Mouse (Mus musculus) ES-Bruce4 (cell line): Measurements from ENCODE around the gene Fam135a. TPM values are rescaled to one million over a fixed set of nuclear protein-coding genes. Genes with fewer than 3 reads are reported as not detected.

Experiments
- H3K27ac ChIP-seq: 2 replicates; pipeline ENCODE4 v1.5.1; 2012; ENCODE audit warnings: low read length, inconsistent platforms; ENCODE audit not compliant: insufficient read depth
- H3K27me3 ChIP-seq: 2 replicates; pipeline ENCODE4 v1.6.1; 2012; ENCODE audit warnings: mild to moderate bottlenecking, low read length, inconsistent platforms; ENCODE audit not compliant: control insufficient read depth, poor library complexity, insufficient read depth, severe bottlenecking
- H3K36me3 ChIP-seq: 2 replicates; pipeline ENCODE4 v1.6.1; 2012; ENCODE audit warnings: inconsistent platforms, mild to moderate bottlenecking, low read length, moderate library complexity; ENCODE audit not compliant: control insufficient read depth, poor library complexity, insufficient read depth, severe bottlenecking
- H3K4me1 ChIP-seq: one replicate; pipeline ENCODE4 v1.8.1; 2011; ENCODE audit warnings: low read length; ENCODE audit not compliant: control insufficient read depth, insufficient read depth
- H3K4me3 ChIP-seq: 2 replicates; pipeline ENCODE4 v1.5.1; 2011; ENCODE audit warnings: low read depth, mild to moderate bottlenecking, low read length
- H3K9ac ChIP-seq: 2 replicates; pipeline ENCODE4 v1.6.1; 2012; ENCODE audit warnings: low read depth, mild to moderate bottlenecking, inconsistent platforms; ENCODE audit not compliant: poor library complexity, severe bottlenecking
- H3K9me3 ChIP-seq: replicated peaks from 2 replicates; pipeline ENCODE4 v1.6.1; 2012; ENCODE audit warnings: mild to moderate bottlenecking, low read length, inconsistent platforms; ENCODE audit not compliant: control insufficient read depth, poor library complexity, insufficient read depth, severe bottlenecking
- CTCF ChIP-seq: IDR thresholded peaks from one replicate; pipeline ENCODE4 v1.8.1; 2011; ENCODE audit warnings: low read depth, low read length
- EP300 ChIP-seq: IDR thresholded peaks from 2 replicates; pipeline ENCODE4 v1.6.1; 2011; ENCODE audit warnings: low read depth, low read length; ENCODE audit not compliant: insufficient read depth
- POLR2A ChIP-seq: IDR thresholded peaks from one replicate; pipeline ENCODE4 v1.8.1; 2011; ENCODE audit warnings: low read length; ENCODE audit not compliant: insufficient read depth
- polyA plus RNA-seq: library from polyadenylated mRNA; stranded (reverse); fragments of >200 nt; gene quantifications from 2 replicates; pipeline ENCODE4 v1.2.4, GENCODE M21; 2011; ENCODE audit warnings: low read depth; ENCODE audit not compliant: missing spikeins, insufficient read depth, insufficient read length

The Fam135a gene
- polyA plus RNA-seq, 1 experiment, result 42.2 TPM

DNA sequence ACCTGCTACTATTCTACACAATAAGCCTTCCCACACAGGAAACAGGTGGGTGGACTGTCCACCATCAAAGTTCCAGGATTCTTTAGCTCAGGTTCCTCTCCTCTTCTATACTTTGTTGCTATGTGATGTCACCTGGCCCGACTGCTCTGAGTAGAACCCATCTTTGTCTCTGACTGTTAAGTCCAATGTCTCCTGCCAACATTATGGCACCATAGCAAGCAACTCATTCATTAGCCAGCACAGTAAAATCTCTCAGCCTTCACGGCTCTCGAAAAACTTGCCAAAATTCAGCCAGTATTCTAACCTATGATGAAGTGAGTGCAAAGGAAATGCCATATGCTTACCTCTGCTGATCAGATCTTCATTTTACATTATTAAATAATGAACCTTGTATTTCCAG lies 14.0 kb downstream of the Fam135a start:
- no peak overlapping the region for H3K4me3 ChIP-seq
- no peaks in the 10 kb centered on the region for H3K4me1 ChIP-seq
- no peaks in the 10 kb centered on the region for H3K9me3 ChIP-seq
- no peaks in the 10 kb centered on the region for H3K36me3 ChIP-seq
- no peaks in the 10 kb centered on the region for H3K27me3 ChIP-seq
- H3K27ac ChIP-seq, result no peak overlapping the region
- TF ChIP-seq EP300 (no peak), CTCF (no peak), POLR2A (no peak)
- no peak overlapping the region for H3K9ac ChIP-seq

GRCm38 (mm10) chr1:24074396-24074795 lies 25.7 kb downstream of the Fam135a start:
- no peaks in the 10 kb centered on the region for H3K4me1 ChIP-seq
- H3K27me3 ChIP-seq, result no peaks in the 10 kb centered on the region
- H3K9ac ChIP-seq, result no peak overlapping the region
- no peaks in the 10 kb centered on the region for H3K9me3 ChIP-seq
- TF ChIP-seq CTCF (no peak), EP300 (no peak), POLR2A (no peak)
- no peaks in the 10 kb centered on the region for H3K36me3 ChIP-seq
- no peak overlapping the region for H3K27ac ChIP-seq
- no peak overlapping the region for H3K4me3 ChIP-seq

DNA sequence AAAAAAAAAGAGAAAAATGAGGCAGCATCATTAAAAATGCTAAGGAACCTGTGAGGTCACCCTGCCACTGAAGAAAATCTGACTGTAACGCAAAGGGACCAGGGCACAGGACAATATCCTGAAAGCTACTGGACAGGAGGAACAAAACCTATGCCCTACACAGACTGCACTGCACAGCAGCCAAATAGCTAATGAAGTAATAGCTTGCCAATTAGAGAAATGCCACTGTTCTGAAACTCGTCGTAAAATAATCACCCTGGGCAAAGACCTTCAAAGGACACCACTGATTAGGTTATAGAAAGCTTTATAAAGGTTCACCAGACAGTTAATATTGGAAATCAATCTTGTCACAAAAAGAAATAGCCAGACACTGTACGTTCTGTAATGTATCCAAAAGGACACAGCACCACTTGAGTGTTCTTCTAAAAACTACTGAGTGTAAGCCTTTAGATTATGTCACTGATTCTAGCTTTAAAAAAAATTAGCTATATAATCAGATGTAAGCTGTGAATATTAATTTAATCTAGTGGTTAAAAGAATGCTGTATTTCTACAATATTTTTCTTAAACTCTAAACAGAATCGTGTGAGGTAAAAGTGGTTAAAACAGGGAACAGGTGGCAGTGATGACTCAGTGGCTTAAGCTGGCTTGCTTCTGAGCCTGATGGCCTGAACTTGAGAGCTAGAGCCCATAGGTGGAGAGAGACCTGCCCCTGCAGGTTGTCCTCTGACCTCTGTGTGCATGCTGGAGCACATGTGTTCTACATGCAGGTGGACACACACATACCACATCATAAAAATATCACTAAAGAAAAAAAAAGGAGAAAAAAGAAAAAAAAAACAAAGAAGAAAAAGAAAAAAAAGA lies 26.5 kb downstream of the Fam135a start:
- no peak overlapping the region for H3K27ac ChIP-seq
- H3K4me3 ChIP-seq, result no peak overlapping the region
- TF ChIP-seq CTCF (no peak), EP300 (no peak), POLR2A (no peak)
- no peaks in the 10 kb centered on the region for H3K4me1 ChIP-seq
- no peaks in the 10 kb centered on the region for H3K27me3 ChIP-seq
- no peaks in the 10 kb centered on the region for H3K36me3 ChIP-seq
- no peaks in the 10 kb centered on the region for H3K9me3 ChIP-seq
- H3K9ac ChIP-seq, result no peak overlapping the region

GRCm38 (mm10) chr1:24068830-24069229 lies 31.3 kb downstream of the Fam135a start:
- no peak for TF ChIP-seq CTCF
- no peak for TF ChIP-seq EP300
- TF ChIP-seq POLR2A, result no peak

DNA sequence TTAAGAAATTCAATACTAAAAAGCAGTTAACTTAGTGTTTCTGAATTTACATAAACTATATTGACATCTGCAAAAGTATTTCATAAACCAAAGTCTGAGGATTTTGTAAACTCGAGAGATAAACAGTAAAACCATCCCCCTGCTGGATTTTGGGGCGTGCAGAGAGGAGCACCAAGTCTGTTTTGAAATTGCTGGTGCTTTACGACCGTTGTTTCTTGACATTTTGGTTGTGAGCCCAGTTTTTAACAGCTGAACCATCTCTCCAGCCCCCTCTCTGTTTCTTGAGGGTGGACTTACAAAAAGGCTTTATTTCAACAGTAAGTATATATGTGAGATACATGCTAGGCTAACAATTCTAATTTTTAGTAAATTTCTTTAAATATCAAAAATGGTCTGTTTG lies 33.4 kb downstream of the Fam135a start:
- Histone ChIP-seq H3K27ac (no peak overlapping the region), H3K4me3 (no peak overlapping the region), H3K27me3 (no peaks in the 10 kb centered on the region), H3K36me3 (no peaks in the 10 kb centered on the region), H3K4me1 (no peaks in the 10 kb centered on the region), H3K9ac (no peak overlapping the region), H3K9me3 (no peaks in the 10 kb centered on the region)
- TF ChIP-seq EP300, result no peak
- no peak for TF ChIP-seq CTCF
- no peak for TF ChIP-seq POLR2A

More at GRCm38 (mm10) chr1:24068830-24069229, 31.3 kb downstream of the Fam135a start:
- H3K9me3 ChIP-seq, result no peaks in the 10 kb centered on the region
- H3K36me3 ChIP-seq, result no peaks in the 10 kb centered on the region
- H3K4me3 ChIP-seq, result no peak overlapping the region
- H3K27ac ChIP-seq, result no peak overlapping the region
- H3K27me3 ChIP-seq, result no peaks in the 10 kb centered on the region
- H3K4me1 ChIP-seq, result no peaks in the 10 kb centered on the region
- H3K9ac ChIP-seq, result no peak overlapping the region

GRCm38 (mm10) chr1:24055706-24056105 lies 44.4 kb downstream of the Fam135a start:
- Histone ChIP-seq H3K4me1 (no peaks in the 10 kb centered on the region), H3K27ac (no peak overlapping the region)
- TF ChIP-seq EP300, result no peak
- no peak for TF ChIP-seq CTCF
- no peak for TF ChIP-seq POLR2A

More at GRCm38 (mm10) chr1:24055706-24056105, 44.4 kb downstream of the Fam135a start:
- Histone ChIP-seq H3K27me3 (no peaks in the 10 kb centered on the region), H3K9me3 (no peaks in the 10 kb centered on the region), H3K4me3 (no peak overlapping the region), H3K9ac (no peak overlapping the region), H3K36me3 (no peaks in the 10 kb centered on the region)
